9 mouse cellular contexts compared by ENCODE assay signal in the genomic region with DNA sequence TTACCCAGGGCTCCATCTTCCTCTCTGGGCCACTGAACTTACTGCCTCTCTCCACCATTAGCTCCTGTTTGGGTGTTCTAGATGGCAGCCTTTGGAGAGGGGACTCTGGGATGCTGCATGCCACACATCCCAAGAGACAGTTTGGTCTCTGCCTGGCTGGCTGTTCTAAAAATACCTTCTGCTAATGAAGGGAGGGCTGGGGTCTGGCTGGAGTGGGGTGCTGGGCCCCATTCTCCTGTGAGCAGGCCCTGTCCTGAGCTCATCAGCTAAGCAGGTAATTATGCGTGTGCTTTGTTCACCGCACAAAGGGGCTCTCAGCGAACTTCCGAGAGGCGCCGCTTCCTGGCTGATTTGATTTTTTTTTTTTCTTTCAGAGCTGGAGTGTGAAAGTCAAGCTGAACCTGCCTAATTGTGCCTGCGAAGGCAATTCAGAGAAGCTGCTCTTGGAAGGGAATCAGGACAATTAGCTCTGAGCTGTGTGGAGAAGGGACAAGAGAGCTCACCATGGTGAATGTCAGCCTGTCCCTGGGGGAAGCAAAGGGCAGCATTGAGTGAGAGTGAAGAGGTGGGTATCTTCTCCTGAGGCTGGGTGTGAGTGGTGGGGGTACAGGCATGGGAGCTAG. TPM values are rescaled to one million over a fixed set of nuclear protein-coding genes. Genes with fewer than 3 reads are reported as not detected.
DNase-seq lines count a peak whose midpoint lies in the region; ATAC-seq and TF ChIP-seq lines count a peak whose summit lies in the region.
"Had no signal": no experiment of that assay in that cellular context is flagged by ENCODE, and none has a peak within 500 bp of the region (broad histone marks: within the 10 kb centered on the region; RNA-seq: fewer than 3 reads in every experiment).

No protein-coding gene starts in this region.

- in situ Hi-C loops in ES-E14 (cut with MboI; ENCODE audit: low sequenced_read_pairs in 2 of 2, unreplicated experiment in 2 of 2): no loop called here

- H3K27ac ChIP-seq in ES-E14 (ENCODE audit: insufficient read depth, low read depth, low read length, poor library complexity, severe bottlenecking): no peak overlapping the region
- no peak overlapping the region for H3K27ac ChIP-seq in embryonic facial prominence, embryonic 15.5 days (replicated peaks)
- H3K27ac ChIP-seq in midbrain, embryonic 10.5 days (replicated peaks): peak overlapping the region; percentile 85
- H3K27ac ChIP-seq in left cerebral cortex, adult 2 months: no peak overlapping the region

- H3K36me3 ChIP-seq in ES-E14 (ENCODE audit: control insufficient read depth, insufficient read depth, low read length, poor library complexity, severe bottlenecking): no peaks in the 10 kb centered on the region
- no peaks in the 10 kb centered on the region for H3K36me3 ChIP-seq in embryonic facial prominence, embryonic 15.5 days
- H3K36me3 ChIP-seq in midbrain, embryonic 10.5 days: no peaks in the 10 kb centered on the region; the same call in 1 of the 2 replicates

- H3K4me2 ChIP-seq in embryonic facial prominence, embryonic 15.5 days (replicated peaks): peak overlapping the region; percentile 13

- ATAC-seq in frontal cortex, adult (ENCODE audit: low TSS enrichment): peak; percentile 38
- ATAC-seq in embryonic facial prominence, embryonic 15.5 days (ENCODE audit: insufficient number of reproducible peaks, low FRiP score, low TSS enrichment, low read depth): no peak
- ATAC-seq in megakaryocyte progenitor cell, adult 5-6 weeks (replicated peaks; ENCODE audit: poor library complexity): no peak

- peak overlapping the region; percentile 70 for H3K9ac ChIP-seq in ES-E14 (ENCODE audit: insufficient read depth, low read depth, low read length, poor library complexity, severe bottlenecking)
- H3K9ac ChIP-seq in embryonic facial prominence, embryonic 15.5 days: no peak overlapping the region

- no peak for TF ChIP-seq CTCF in left cerebral cortex, adult 2 months (IDR thresholded peaks at IDR 0.05)

- no peak for DNase-seq in frontal cortex, postnatal 14 days (ENCODE audit: low spot score in 2 of 2)
- DNase-seq in ES-E14 (ENCODE audit: low read depth, low spot score): no peak
- peak; percentile 59 for DNase-seq in midbrain, embryonic 10.5 days (ENCODE audit: low spot score)
- no peak for DNase-seq in right cerebral cortex, postnatal 36 days (ENCODE audit: low spot score in 2 of 2)
- no peak for DNase-seq in left cerebral cortex, adult 2 months (ENCODE audit: extremely low spot score in 1 of 2, low spot score in 2 of 2)
- DNase-seq: adrenal gland, adult 8-10 months had no signal

- 27% methylated on average over 7 of the region's 7 CpGs for WGBS in embryonic facial prominence, embryonic 15.5 days
- WGBS in midbrain, embryonic 10.5 days: 13% methylated on average over 7 of the region's 7 CpGs

- H3K4me3 ChIP-seq in ES-E14 (ENCODE audit: insufficient read depth in 1 of 2, low read depth in 1 of 2, low read length in 2 of 2, poor library complexity in 1 of 2, severe bottlenecking in 1 of 2): peak overlapping the region; percentile 38 to 48; a peak in 3 of 4 replicates
- no peak overlapping the region for H3K4me3 ChIP-seq in embryonic facial prominence, embryonic 15.5 days (replicated peaks)
- H3K4me3 ChIP-seq in midbrain, embryonic 10.5 days: peak overlapping the region; percentile 31
- no peak overlapping the region for H3K4me3 ChIP-seq in left cerebral cortex, adult 2 months

- no peaks in the 10 kb centered on the region for H3K27me3 ChIP-seq in embryonic facial prominence, embryonic 15.5 days
- no peaks in the 10 kb centered on the region; the same call in 1 of the 2 replicates for H3K27me3 ChIP-seq in midbrain, embryonic 10.5 days (ENCODE audit: low read depth, poor library complexity, severe bottlenecking)

- peaks cover 0 to 21% of the 10 kb centered on the region in 2 experiments; a peak in 3 of 4 replicates for H3K4me1 ChIP-seq in ES-E14 (ENCODE audit: control insufficient read depth in 2 of 2, insufficient read depth in 2 of 2, low read length in 2 of 2, poor library complexity in 1 of 2)
- peaks cover 18% of the 10 kb centered on the region for H3K4me1 ChIP-seq in embryonic facial prominence, embryonic 15.5 days
- H3K4me1 ChIP-seq in midbrain, embryonic 10.5 days: peaks cover 23% of the 10 kb centered on the region

- no peaks in the 10 kb centered on the region for H3K9me3 ChIP-seq in ES-E14 (ENCODE audit: control insufficient read depth, insufficient read depth, low read depth, low read length)
- H3K9me3 ChIP-seq in embryonic facial prominence, embryonic 15.5 days (replicated peaks): no peaks in the 10 kb centered on the region
- no peaks in the 10 kb centered on the region for H3K9me3 ChIP-seq in midbrain, embryonic 10.5 days (replicated peaks)

- intact Hi-C loops in left cerebral cortex, adult 2 months (cut with DNase I): loop anchor here (5.0 kb wide), 2 partner anchors 135 to 220 kb away; partner anchors contain the start of gene Hpcal1

TF ChIP-seq in ES-E14, 5 proteins besides CTCF, POLR2A, EP300 and RAD21:
- TF ChIP-seq ZNF384 (IDR thresholded peaks at IDR 0.05; ENCODE audit: low read depth, low read length) (peak; percentile 95), ZC3H11A (IDR thresholded peaks at IDR 0.05; ENCODE audit: borderline replicate concordance, low read depth, low read length) (no peak), CHD2 (IDR thresholded peaks at IDR 0.05; ENCODE audit: low read depth, low read length) (no peak), MAFK (IDR thresholded peaks at IDR 0.05; ENCODE audit: insufficient read depth, low read depth, low read length) (no peak), HCFC1 (IDR thresholded peaks at IDR 0.05; ENCODE audit: borderline replicate concordance, insufficient read depth, low read length) (no peak)

RNA-seq across cellular contexts. Expression of gene Odc1, which starts 12.9 kb away (rescaled TPM):
- total RNA-seq in ES-E14 (2012; rRNA removed): 822 and 869 TPM in 2 replicates
- 166 and 170 TPM in 2 replicates for polyA plus RNA-seq in embryonic facial prominence, embryonic 15.5 days (2015; fragmentation: Nextera tagmentation; extraction: Ambion mirVana)
- polyA plus RNA-seq in midbrain, embryonic 10.5 days (2016; fragmentation: Nextera tagmentation; extraction: Ambion mirVana): 269 and 305 TPM in 2 replicates
- total RNA-seq in megakaryocyte progenitor cell, adult 5-6 weeks (2015): 241 TPM in 2 replicates
- total RNA-seq in megakaryocyte progenitor cell, adult 5-6 weeks (2017): 406 and 410 TPM in 2 replicates
- total RNA-seq in left cerebral cortex, adult 2 months (2021): 10 to 100 TPM; 67.2 to 68.6 TPM

Comparison
In these comparisons a context has a peak if more than half of its experiments do, and no peak if none do; other contexts are left out.
1. H3K4me3 ChIP-seq: peak in ES-E14 (2 of 2) and midbrain, embryonic 10.5 days (single experiment); none in embryonic facial prominence, embryonic 15.5 days (single experiment) and left cerebral cortex, adult 2 months (single experiment).